Mouse (Mus musculus) retina, postnatal 1 day (tissue): ENCODE data around the gene Clic4.
"Not testable (repeated sequence)": the region's sequence is repeated elsewhere in the genome, so short reads cannot be mapped to it uniquely, and the experiment has no call there.

ENCODE experiments used
- DNase-seq: peaks from one replicate; pipeline ENCODE4 v3.0.0-alpha.2; 2012

Clic4 gene

DNA sequence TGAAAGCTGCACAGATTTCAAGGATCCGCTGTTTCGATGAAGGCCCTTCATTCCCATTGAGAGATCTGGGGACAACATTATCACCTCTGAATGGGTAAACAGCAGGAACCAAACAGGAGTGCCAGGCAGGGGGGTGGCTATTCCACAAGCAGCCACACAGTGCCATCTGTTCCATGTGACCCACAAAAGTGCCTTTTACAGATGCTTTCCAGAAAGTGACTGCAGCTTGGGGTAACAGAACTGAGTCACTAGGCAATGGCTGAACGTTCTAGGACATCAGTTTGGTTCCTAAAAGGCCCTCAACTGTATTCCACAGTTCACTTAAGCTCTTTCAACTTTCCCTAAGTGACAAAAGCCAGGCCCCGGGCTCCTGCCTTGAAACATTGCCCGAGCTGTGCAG lies 42.0 kb downstream of the Clic4 start:
- DNase-seq, result no peak

DNA sequence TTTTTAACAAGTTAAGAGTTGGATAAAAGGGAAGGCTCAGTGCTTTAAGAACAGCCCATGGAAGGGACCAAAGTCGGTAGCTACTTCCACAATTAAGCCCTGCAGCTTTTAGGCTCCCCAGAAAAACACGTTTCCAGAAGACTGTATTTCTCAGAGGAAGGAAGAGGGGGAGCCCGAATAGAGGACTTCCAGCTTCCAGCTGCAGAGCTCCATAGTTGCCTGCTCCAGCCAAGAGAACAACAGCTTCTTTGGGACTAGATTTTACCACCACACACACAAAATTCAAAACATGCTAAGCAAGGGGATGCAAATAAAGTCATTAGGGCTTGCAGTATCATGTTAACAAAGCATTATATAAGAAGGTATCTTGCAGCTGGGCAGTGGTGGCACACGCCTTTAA lies 42.7 kb downstream of the Clic4 start:
- no peak for DNase-seq

DNA sequence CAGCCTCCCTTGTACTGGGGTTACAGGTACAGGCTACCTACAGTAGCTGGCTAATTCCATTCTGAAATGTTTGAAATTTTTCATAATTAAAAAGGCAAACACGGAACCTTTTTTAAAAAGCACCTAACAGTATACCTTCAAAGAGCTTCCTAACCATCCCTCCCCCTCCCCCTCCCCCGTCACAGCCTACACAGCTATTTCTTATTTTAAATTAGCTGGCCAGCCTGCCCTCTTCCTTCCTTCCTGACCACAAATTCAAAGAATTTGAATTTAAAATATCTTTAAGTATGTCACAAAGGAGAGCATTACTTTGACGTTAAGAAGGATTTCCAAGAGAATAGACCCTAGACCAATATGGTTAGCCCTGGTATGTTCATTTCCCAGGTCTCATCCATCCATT lies 44.5 kb downstream of the Clic4 start:
- no peak for DNase-seq

DNA sequence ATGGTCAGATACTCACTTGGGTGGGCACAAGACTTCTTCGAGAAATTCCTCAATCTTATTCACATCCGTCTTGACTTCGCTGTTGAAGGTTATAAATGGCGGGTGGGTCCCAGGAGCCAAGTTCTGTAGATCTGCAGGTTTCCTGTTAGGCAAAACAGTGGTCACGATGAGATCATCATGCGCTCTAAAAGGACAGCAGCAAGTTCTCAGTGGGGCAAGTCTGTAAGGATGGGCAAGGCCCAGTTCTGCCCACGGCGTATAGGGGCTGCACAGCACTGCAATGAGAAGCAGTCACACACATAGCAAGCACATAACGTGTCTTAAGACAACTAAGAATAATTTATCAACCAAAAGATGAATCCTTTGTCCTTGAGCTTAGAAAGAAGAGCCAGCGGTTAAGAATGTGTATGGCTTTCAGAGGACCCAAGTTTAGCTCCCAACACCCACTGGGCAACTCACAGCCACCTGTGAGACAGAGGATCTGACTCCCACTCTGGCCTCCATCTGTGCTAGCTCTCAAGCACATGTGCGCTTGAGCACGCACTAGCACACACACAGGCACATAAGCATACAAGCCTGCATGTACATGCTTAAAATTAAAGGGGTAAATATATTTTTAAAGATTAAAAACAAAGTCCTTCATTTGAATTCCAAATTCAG lies 46.5 kb downstream of the Clic4 start:
- DNase-seq, result no peak

DNA sequence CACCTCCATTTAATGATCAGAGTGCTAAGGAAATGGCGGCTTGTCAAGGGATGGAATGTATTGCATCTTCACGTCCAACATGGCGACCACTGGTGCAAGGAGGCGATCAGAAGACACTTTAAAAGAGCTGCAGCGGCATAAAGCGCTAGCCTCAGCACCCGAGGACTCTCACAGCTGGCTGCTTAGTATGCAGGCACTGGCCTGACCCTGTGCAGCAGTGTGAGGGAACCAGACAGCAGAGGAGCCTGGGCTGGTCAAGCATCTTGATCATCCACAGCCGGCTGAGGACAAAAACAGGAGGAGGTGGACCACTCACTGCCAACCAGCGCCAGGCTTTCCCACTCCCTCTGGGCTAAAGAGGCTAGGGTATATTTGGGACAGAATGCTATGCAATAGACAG lies 48.8 kb downstream of the Clic4 start:
- no peak for DNase-seq

DNA sequence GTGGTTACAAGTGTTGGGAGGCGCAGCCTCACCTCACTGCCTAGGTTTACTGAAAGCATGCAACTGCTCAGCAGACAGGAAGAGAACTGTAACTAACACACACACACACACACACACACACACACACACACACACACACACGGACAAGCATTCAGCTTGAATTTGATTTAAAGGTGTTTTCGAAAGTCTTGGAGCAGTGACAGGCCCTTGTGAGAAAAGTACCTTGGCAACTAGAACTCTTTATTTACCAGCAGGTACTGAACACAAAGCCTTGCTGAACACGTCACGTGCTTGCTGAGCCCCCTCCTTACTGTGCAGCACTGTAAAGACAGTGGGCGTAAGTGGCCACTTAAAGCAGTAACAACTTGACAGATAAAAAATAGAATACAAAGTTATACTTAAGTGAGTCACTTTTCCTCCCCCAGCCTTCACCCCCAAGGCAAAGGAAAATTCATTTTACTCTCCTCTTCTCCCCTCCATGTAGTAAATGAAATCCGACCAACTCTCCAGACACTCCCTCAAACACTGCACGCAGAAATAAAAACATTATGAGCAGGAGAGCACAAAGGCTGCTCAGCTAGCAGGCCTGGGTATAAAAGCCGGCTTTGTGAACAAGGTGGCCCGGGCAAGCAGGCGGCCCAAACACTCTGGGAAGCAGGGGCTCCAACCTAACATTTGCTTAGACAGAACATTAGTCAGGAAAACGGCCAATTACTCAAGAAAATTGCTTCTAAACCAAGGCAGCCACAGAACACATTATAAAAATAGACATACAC lies 50.8 kb downstream of the Clic4 start:
- no peak for DNase-seq

DNA sequence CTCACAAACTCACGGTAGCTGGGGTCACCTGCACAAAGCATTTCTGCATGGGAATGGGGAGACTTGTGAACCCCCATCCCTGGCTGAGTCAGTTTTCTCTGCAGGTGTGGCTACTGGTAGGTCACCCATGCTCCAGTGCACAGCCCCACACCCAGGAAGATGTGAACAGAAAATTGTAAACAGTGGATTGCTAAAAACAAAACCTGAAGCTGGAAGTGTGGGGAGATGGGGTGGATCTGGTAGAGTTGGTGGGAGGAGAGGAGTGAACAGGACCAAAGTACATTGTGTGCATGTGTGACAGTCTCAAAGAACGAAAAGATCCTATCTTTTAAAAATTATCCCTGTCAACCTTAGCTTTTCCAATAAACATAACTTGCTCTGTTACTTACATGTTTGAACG lies 52.0 kb downstream of the Clic4 start:
- no peak for DNase-seq

DNA sequence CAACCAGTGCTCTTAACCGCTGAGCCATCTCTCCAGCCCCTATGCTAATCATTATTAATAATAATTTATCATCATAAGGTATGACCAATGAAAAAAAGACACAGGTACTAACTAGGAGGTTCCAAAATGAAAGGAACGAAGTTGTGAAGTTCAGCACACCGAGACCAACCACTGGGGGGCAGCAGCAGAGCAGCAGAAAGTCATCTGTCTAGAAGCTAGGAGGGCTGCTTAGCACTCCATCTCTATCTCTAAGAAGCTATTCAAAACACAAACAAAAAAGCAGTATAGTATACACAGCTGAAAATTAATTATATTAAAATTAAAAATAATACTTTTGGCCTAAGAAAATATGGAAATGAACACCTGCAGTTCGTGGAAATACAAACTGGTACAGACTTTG lies 53.0 kb downstream of the Clic4 start:
- peak; percentile 69 for DNase-seq

DNA sequence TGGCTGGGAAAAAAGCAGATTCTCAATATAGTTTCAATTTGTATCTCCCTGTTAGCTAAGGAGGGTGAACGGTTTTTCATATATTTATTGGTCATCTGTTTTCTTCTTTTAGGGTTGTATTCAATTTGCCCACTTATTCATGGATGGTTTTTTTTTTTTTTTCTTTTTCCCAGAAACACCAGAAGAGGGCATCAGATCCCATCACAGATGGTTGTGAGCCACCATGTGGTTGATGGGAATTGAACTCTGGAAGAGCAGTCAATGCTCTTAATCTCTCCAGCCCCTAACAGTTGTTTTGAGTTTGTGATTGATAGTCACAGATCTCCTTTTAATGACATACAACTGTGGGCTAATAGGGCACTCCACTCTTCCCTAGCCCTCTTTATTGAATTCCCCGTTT lies 62.8 kb downstream of the Clic4 start:
- DNase-seq, result no peak

DNA sequence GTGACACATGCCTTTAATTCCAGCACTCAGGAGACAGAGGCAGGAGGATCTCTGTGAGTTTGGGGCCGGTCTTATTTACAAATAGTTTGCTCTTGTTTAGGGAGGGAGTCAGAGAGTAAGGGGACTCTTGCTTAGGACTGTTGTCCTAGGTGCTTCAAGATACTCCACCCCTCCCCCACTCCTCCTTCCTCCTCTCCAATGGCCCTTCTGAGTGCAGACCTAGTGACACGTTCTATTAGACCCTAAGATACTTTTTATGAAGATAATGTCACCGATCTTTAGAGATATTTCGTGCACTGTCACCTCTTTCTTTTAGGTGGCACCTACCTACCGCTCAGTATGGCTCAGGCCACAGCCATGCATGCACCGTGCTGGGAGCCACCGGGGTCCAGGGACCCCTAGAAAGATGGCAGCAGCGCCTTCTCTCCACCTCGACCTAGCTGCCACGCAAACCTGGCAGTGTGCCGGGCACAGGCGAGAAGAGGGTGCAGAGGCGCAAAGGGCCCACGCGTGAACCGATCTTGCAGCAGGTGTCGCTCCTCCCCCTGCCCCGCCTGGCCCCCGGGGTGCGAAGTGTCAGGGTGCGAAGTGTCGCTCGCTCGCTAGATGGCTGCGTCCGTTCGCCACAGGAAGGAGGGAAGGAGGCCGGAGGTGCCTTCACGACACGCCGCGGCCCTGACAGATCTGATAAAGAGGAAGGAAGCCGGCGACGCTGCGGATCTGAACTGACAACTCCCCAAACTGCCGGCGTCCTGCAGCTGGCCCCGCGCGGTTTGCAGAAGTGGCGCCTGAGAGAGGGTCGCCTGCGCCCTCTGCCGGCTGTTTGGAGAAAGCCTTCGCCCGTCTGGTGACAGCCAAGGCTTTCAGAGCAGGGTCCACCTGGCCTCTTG lies 66.7 kb downstream of the Clic4 start:
- DNase-seq, result peak; percentile 90

DNA sequence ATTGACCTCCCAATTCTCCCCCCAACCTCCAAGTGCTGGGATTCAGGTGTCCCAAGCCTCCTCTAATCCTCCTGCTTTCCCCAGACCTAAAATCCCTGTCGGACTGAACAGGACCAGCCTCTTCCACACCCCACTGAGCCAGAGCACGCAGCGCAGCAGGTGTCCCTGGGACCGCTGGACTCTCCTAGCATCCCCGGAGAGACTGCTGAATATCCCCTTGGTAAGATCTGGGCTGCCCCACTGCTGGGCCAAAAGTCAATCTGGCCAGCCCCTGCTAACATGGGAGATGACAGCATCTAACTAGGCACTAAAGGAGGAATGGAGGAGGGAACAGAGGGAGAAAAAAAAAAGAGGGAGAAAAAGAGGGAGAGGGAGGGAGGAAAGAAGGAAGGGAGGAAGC lies 67.4 kb downstream of the Clic4 start:
- no peak for DNase-seq

DNA sequence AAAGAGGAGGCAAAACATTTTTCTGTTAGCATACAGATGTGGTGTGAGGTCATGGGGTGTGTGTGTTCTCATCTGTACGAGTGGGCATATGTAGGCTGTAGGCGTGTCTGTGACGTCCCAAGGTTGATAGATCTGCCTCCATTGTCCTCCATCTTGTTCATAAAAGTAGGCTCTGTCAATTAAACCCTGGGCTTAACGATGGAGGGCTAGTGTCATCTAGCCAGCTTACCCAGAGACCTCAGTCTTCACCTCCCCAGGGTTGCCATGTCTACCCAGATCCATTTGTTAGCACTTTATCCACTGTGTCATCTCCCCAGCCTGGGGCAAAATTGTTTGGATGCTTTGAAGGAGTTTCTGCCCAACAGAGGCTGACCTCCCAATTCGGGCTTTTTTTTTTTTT lies 67.9 kb downstream of the Clic4 start:
- no peak for DNase-seq

DNA sequence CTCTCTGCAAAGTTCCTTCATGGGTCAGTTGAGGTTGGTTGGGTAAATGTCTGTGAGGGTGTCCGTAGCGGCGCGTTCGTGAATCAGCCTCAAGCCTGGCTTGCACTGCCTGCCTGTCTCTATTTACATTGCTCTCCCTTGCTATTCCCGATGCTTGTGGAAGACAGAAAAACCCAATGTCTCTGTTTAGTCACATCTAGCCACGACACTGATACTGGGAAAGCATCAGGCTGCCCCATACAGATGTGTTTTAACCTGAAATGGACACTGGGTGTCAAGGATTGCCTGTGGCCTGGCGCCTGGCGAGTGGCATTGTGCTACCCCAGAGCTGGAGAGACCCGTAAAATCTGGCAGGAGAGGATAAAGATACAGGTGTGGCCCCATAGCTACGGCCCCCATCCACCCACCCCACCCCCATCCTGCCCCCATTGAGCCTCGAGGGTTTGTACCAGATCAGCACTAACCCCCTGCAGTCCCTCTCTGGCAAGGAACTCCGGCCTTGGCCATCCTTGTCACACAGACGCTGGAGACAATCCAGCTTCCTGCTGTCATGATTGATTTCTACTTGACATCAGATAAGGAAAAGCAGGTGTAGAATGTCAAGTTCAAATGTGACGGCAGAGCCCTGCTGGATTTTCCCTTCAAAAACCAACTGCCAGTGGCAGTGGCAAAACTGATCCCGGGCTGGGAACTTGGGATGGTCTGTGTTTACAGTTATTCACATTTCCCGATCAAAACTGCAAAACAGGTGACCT lies 68.6 kb downstream of the Clic4 start:
- DNase-seq, result peak; percentile 24

DNA sequence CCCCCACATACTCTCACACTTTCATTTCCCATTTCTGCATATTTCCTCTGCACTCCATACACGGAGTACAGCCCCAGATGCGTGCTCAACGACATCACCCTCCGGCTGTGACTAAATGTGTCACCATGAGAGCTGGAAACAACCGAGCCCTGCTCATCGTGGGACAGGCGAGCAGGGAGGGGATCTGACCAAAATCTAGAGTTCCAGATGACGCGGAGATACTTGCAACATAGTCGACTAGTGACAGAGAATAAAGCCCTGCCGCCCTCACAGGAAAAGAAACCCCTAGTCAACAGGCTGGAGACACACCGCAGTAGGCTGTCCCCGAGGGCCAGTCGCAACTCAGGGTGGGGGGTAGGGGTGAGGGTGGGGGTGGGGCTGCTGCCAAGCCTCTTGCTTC lies 69.3 kb downstream of the Clic4 start:
- peak; percentile 30 for DNase-seq

DNA sequence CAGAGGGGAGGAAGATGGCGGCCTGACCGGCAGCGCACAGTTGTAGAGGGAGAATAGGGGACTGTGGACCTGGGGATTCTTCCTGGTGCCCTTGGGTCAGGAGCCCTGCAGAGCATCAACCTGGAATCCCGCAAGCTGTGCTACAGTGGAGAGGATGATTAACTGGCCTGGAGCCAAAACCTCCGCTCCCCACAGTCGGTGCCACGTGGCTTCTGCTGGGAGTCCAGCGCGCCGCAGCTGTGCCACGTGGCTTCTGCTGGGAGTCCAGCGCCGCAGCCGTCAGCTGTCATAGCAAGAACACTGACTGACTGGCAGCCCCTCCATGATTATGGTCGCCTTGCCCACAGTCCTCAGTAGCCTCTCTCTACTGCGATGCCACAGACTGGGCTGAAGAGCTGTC lies 70.8 kb downstream of the Clic4 start:
- peak; percentile 55 for DNase-seq

DNA sequence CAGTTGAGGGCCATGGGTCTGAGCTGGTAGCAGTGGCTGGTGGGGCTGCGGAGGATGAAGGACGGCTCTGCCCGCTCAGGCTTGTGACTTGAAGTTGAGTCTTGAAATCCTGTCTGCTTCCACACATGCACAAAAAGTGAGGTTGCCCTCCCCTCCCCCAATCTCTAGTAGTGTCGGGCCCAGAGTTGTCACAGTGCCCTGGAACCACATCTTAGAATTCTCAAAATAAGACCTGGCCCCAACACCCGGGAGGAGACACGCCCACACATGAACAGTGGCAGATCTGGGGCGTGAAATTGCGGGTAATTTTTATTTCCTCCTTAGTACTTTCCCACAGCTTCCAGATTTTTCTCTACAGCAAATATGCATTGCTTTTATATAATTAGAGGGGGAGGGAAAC lies 74.8 kb downstream of the Clic4 start:
- no peak for DNase-seq

DNA sequence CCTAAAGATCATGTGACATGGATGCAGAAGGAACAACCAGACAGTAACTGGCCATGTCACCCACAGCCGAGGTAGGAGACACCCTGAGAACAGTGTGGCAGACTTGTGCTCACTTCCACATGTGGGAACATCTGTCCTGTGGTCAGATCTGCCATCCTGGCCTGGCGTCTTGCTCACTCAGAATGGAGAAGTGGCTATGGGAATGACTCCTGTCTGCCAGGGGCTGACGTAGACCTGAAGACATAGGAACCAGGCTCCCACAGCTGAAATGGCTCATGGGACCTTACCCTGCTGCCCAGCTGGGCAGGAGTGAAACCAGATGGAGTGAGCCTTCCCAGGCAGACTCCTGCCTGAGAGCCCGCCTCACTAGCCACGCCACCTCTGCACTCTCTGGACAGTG lies 79.8 kb downstream of the Clic4 start:
- no peak for DNase-seq

DNA sequence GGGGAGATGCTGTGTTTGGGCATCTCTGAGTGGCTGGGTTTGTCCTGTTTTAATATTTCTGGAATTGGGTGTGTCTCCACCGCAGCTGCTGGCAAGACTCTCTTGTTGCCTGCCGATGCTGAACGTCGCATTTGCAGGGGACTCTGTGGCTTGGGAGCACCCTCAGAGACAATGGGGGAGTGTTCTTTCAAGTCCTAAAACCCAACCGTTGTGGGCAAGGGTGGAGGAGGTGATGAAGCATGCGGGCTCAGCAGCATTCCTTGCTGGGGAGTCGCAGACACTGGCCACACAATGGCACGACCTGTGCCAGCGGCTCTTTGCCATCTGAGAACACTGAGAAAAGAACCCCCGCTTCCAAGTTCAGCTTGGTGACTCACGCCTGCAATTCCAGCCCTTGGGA lies 81.0 kb downstream of the Clic4 start:
- DNase-seq, result no peak

DNA sequence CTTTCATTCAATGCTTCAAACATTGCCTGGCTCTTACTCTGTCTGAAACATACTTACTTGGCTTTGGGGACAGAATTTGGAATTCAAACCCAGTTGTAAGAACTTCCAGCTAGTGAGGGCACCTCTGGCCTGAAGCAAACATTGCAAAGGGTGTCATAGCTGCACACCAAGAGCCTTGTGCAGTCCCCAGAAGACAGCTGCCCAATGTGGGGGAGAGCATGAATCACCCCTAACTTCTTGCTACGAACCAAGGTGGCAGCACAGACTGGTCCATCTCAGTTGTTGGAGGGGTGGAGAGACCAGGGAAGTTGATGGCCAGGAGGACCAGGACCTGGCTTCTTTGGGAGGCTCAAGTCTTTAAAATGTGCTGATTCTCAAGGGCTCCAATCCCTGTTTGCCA lies 81.4 kb downstream of the Clic4 start:
- no peak for DNase-seq

DNA sequence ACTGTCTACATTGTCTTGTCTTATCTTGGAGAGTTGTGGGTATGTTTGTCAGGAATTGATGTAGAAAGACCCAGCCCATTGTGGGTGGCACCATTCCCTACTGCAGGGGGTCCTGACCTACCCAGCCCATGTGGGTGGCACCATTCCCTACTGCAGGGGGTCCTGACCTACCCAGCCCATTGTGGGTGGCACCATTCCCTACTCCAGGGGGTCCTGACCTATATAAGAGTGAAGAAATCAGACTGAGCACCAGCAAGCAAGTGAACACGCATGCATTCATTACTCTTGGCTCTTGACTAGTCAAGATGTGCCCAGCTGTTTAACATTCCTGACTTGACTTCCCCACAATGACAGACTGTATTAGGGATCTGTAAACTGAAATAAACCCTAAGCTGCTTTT lies 82.2 kb downstream of the Clic4 start:
- DNase-seq, result no peak

DNA sequence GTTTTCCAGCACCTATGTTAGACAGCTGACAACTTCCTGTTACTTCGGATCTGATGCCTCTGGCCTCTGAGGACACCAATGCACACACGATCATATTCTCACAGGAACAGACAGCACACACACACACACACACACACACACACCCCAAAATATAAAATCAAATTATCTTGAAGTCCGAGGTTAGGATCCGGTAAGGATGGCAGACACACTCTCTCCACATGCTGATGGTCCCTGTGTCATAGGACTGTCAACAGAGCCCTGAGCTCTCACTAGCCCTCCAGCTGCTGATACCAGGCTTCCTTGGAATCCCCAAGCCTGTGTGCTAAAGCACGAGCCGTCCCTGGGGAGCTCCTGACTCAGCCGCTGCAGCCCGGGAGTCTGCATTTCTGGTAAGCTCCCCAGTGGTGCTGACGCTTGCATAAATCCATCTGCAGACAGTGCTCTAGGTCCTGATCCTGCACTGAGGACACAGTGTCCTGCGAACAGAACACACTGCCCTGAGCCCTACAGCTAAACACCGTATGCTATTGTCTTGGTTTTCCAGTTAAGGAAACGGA lies 83.1 kb downstream of the Clic4 start:
- no peak for DNase-seq

DNA sequence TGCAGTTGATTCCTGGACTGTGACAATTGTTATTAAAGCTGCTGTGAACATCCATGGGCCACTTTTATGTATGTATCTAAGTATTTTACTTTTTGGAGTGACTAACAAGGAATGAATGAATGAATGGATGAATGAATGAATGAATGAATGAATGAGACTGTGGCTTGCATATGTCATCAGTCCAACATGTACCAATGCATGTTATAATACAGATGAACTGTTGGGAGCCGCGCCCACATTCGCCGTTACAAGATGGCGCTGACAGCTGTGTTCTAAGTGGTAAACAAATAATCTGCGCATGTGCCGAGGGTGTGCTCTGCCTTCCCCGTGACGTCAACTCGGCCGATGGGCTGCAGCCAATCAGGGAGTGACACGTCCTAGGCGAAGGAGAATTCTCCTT lies 88.3 kb downstream of the Clic4 start:
- DNase-seq, result not testable (repeated sequence)

DNA sequence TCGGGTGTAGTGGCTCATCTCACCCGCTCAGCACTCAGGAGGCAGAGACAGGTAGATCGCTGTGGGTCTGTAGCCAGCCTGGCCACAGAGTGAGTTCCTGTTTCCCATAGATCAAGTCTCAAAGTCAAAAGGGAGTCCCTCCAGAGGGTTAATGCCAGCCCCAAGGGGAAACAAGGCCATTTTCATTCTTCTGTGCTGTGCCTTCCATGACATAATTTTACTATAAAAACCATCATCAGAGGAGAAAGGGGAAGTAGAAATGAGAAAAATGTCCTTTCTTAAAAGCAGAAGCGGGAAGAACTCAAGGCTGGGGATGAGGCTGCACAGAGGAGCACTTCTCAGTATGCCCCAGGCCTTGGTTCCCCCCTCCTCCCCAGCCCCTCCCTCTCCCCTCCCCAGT lies 90.8 kb downstream of the Clic4 start:
- DNase-seq, result no peak
